ENCODE assay signal across 25 mouse cellular contexts in the genomic region with DNA sequence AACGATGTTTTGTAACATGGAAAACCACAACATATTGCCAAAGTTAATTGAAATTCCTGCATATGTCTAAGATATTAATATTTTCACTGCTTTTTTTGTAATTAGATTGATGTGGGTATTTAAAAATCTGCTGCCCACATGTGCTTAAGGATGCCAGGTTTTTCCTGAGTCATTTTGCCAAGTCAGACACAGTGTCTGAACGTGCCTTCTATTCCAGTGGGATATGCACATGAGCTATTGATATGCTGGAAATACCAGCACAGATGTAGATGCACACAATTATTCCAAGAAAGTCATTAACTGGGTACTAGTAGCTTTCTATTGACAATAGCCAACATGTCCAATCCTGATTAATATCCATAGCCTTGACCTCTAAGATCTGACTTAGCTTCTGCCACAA.
DNase-seq lines count a peak whose midpoint lies in the region; ATAC-seq and TF ChIP-seq lines count a peak whose summit lies in the region.
"Had no signal": no experiment of that assay in that cellular context is flagged by ENCODE, and none has a peak within 500 bp of the region (broad histone marks: within the 10 kb centered on the region; RNA-seq: fewer than 3 reads in every experiment).

No protein-coding gene starts in this region.

- H3K27me3 ChIP-seq in midbrain, embryonic 11.5 days (ENCODE audit: control insufficient read depth, insufficient read depth, low read length), result no peaks in the 10 kb centered on the region
- H3K27me3 ChIP-seq in midbrain, embryonic 10.5 days (ENCODE audit: low read depth, poor library complexity, severe bottlenecking), result no peaks in the 10 kb centered on the region
- H3K27me3 ChIP-seq in midbrain, embryonic 14.5 days (ENCODE audit: control insufficient read depth, insufficient read depth, low read length), result no peaks in the 10 kb centered on the region
- no peaks in the 10 kb centered on the region for H3K27me3 ChIP-seq in midbrain, postnatal 0 days (ENCODE audit: insufficient read depth, low read length)
- H3K27me3 ChIP-seq in limb, embryonic 10.5 days (ENCODE audit: low read depth, poor library complexity, severe bottlenecking), result no peaks in the 10 kb centered on the region
- H3K27me3 ChIP-seq: embryonic facial prominence, embryonic 13.5 days; embryonic facial prominence, embryonic 15.5 days; forebrain, embryonic 12.5 days had no signal

- TF ChIP-seq CTCF in midbrain, postnatal 0 days (IDR thresholded peaks at IDR 0.05), result no peak
- no peak for TF ChIP-seq CTCF in brain, embryonic 14.5 days (IDR thresholded peaks at IDR 0.05; ENCODE audit: borderline replicate concordance, extremely low read depth, insufficient read depth, insufficient read length)

- intact Hi-C loops in left cerebral cortex, postnatal 14 days (cut with DNase I), result no loop called here

- 74% methylated on average over 2 of the region's 2 CpGs for WGBS in midbrain, embryonic 11.5 days
- WGBS in midbrain, embryonic 10.5 days, result 84% methylated on average over 2 of the region's 2 CpGs
- 58% methylated on average over 2 of the region's 2 CpGs for WGBS in midbrain, embryonic 14.5 days
- WGBS in midbrain, postnatal 0 days, result 65% methylated on average over 2 of the region's 2 CpGs
- 91% methylated on average over 2 of the region's 2 CpGs for WGBS in limb, embryonic 10.5 days

- no peaks in the 10 kb centered on the region for H3K4me1 ChIP-seq in midbrain, embryonic 11.5 days (ENCODE audit: control insufficient read depth, insufficient read depth, low read length)
- H3K4me1 ChIP-seq in midbrain, embryonic 10.5 days, result no peaks in the 10 kb centered on the region
- no peaks in the 10 kb centered on the region for H3K4me1 ChIP-seq in midbrain, embryonic 14.5 days (ENCODE audit: control insufficient read depth, insufficient read depth, low read length)
- no peaks in the 10 kb centered on the region for H3K4me1 ChIP-seq in midbrain, postnatal 0 days (ENCODE audit: insufficient read depth, low read length)
- no peaks in the 10 kb centered on the region for H3K4me1 ChIP-seq in limb, embryonic 10.5 days
- H3K4me1 ChIP-seq: embryonic facial prominence, embryonic 13.5 days; embryonic facial prominence, embryonic 15.5 days; forebrain, embryonic 10.5 days; forebrain, embryonic 12.5 days had no signal

- no peak overlapping the region for H3K27ac ChIP-seq in midbrain, embryonic 11.5 days (ENCODE audit: low read depth, low read length)
- no peak overlapping the region for H3K27ac ChIP-seq in midbrain, embryonic 10.5 days (replicated peaks)
- no peak overlapping the region for H3K27ac ChIP-seq in midbrain, embryonic 14.5 days (replicated peaks; ENCODE audit: low read depth, low read length)
- H3K27ac ChIP-seq in midbrain, postnatal 0 days (ENCODE audit: low read depth, low read length), result no peak overlapping the region
- no peak overlapping the region for H3K27ac ChIP-seq in limb, embryonic 10.5 days
- H3K27ac ChIP-seq: embryonic facial prominence, embryonic 13.5 days; embryonic facial prominence, embryonic 15.5 days; forebrain, embryonic 10.5 days; forebrain, embryonic 12.5 days had no signal

- peak; percentile 17 to 24 for DNase-seq in left cerebral cortex, postnatal 14 days (ENCODE audit: low spot score in 2 of 2)
- no peak for DNase-seq in left cerebral cortex, adult 11 months (ENCODE audit: low spot score)
- no peak for DNase-seq in midbrain, embryonic 11.5 days (ENCODE audit: low spot score, missing footprints)
- DNase-seq in midbrain, embryonic 10.5 days (ENCODE audit: low spot score), result no peak
- peak; percentile 20 for DNase-seq in midbrain, embryonic 14.5 days
- no peak for DNase-seq in midbrain, postnatal 0 days (ENCODE audit: low spot score)
- peak; percentile 48 for DNase-seq in brain, embryonic 14.5 days (ENCODE audit: low read depth)
- no peak for DNase-seq in limb, embryonic 10.5 days (ENCODE audit: low spot score)
- DNase-seq: adrenal gland, adult 2 months; adrenal gland, postnatal 10 days; adrenal gland, postnatal 25 days; cerebellum, adult 11 months; cerebellum, adult 18-20 months; cerebellum, adult 8-10 months; cerebellum, adult 9-11 months; cerebellum, postnatal 14 days; cerebellum, postnatal 36 days; embryo, embryonic 11 days had no signal

- no peaks in the 10 kb centered on the region for H3K9me3 ChIP-seq in midbrain, embryonic 11.5 days (ENCODE audit: control insufficient read depth, low read length)
- no peaks in the 10 kb centered on the region for H3K9me3 ChIP-seq in midbrain, embryonic 10.5 days (replicated peaks)
- H3K9me3 ChIP-seq in midbrain, embryonic 14.5 days (ENCODE audit: control insufficient read depth, low read length), result no peaks in the 10 kb centered on the region
- no peaks in the 10 kb centered on the region for H3K9me3 ChIP-seq in midbrain, postnatal 0 days (ENCODE audit: low read length)
- H3K9me3 ChIP-seq in limb, embryonic 10.5 days (replicated peaks), result no peaks in the 10 kb centered on the region
- H3K9me3 ChIP-seq: embryonic facial prominence, embryonic 13.5 days; embryonic facial prominence, embryonic 15.5 days; forebrain, embryonic 10.5 days; forebrain, embryonic 12.5 days had no signal

- TF ChIP-seq POLR2A in brain, embryonic 14.5 days (IDR thresholded peaks at IDR 0.05; ENCODE audit: borderline replicate concordance, extremely low read depth, insufficient read depth, insufficient read length, poor library complexity, severe bottlenecking), result no peak

- no peak overlapping the region for H3K4me2 ChIP-seq in midbrain, embryonic 11.5 days
- no peak overlapping the region for H3K4me2 ChIP-seq in midbrain, embryonic 14.5 days (ENCODE audit: low read length)
- H3K4me2 ChIP-seq in midbrain, postnatal 0 days (ENCODE audit: low read depth, low read length, poor library complexity, severe bottlenecking), result no peak overlapping the region
- H3K4me2 ChIP-seq: embryonic facial prominence, embryonic 13.5 days; embryonic facial prominence, embryonic 15.5 days; forebrain, embryonic 12.5 days had no signal

- H3K9ac ChIP-seq in midbrain, embryonic 11.5 days (ENCODE audit: low read length), result no peak overlapping the region
- no peak overlapping the region for H3K9ac ChIP-seq in midbrain, embryonic 14.5 days (replicated peaks; ENCODE audit: low read length)
- no peak overlapping the region for H3K9ac ChIP-seq in midbrain, postnatal 0 days (replicated peaks; ENCODE audit: low read length, poor library complexity, severe bottlenecking)
- H3K9ac ChIP-seq: embryonic facial prominence, embryonic 13.5 days; embryonic facial prominence, embryonic 15.5 days; forebrain, embryonic 12.5 days had no signal

- ATAC-seq in midbrain, embryonic 11.5 days (ENCODE audit: low FRiP score), result peak; percentile 55; the same call in 1 of the 2 replicates
- no peak for ATAC-seq in midbrain, embryonic 14.5 days (ENCODE audit: low FRiP score, low TSS enrichment)
- ATAC-seq in midbrain, postnatal 0 days (ENCODE audit: low FRiP score), result no peak
- ATAC-seq: forebrain, embryonic 14.5 days; forebrain, embryonic 16.5 days had no signal

- H3K4me3 ChIP-seq in midbrain, embryonic 11.5 days (ENCODE audit: low read depth, low read length), result no peak overlapping the region
- no peak overlapping the region for H3K4me3 ChIP-seq in midbrain, embryonic 10.5 days
- H3K4me3 ChIP-seq in midbrain, embryonic 14.5 days (replicated peaks; ENCODE audit: low read depth, low read length), result no peak overlapping the region
- no peak overlapping the region for H3K4me3 ChIP-seq in midbrain, postnatal 0 days (ENCODE audit: low read depth, low read length)
- no peak overlapping the region for H3K4me3 ChIP-seq in limb, embryonic 10.5 days
- H3K4me3 ChIP-seq: embryonic facial prominence, embryonic 13.5 days; embryonic facial prominence, embryonic 15.5 days; erythroblast, embryonic 14.5 days; forebrain, embryonic 10.5 days; forebrain, embryonic 12.5 days had no signal

- H3K36me3 ChIP-seq in midbrain, embryonic 11.5 days (ENCODE audit: control insufficient read depth, insufficient read depth, low read length), result no peaks in the 10 kb centered on the region
- no peaks in the 10 kb centered on the region for H3K36me3 ChIP-seq in midbrain, embryonic 10.5 days
- no peaks in the 10 kb centered on the region for H3K36me3 ChIP-seq in midbrain, embryonic 14.5 days (ENCODE audit: control insufficient read depth, insufficient read depth, low read length)
- no peaks in the 10 kb centered on the region for H3K36me3 ChIP-seq in midbrain, postnatal 0 days (ENCODE audit: insufficient read depth, low read length)
- no peaks in the 10 kb centered on the region for H3K36me3 ChIP-seq in limb, embryonic 10.5 days
- H3K36me3 ChIP-seq: embryonic facial prominence, embryonic 13.5 days; embryonic facial prominence, embryonic 15.5 days; forebrain, embryonic 10.5 days; forebrain, embryonic 12.5 days had no signal

Comparison
In these comparisons a context has a peak if more than half of its experiments do, and no peak if none do; other contexts are left out.
1. DNase-seq: peak in left cerebral cortex, postnatal 14 days (2 of 2), midbrain, embryonic 14.5 days (single experiment) and brain, embryonic 14.5 days (single experiment); none in left cerebral cortex, adult 11 months (single experiment), midbrain, embryonic 11.5 days (single experiment), midbrain, embryonic 10.5 days (single experiment), midbrain, postnatal 0 days (single experiment) and limb, embryonic 10.5 days (single experiment).